Mouse (Mus musculus): ENCODE data around the gene Col4a6.

- TF ChIP-seq POLR2A (IDR thresholded peaks at IDR 0.05; ENCODE audit: control insufficient read depth, low read depth, low read length) (no peak), CTCF (IDR thresholded peaks at IDR 0.05; ENCODE audit: control insufficient read depth, insufficient read depth, insufficient replicate concordance, low read depth, low read length) (no peak)
These were observed 158.1 kb downstream of the Col4a6 start for GRCm38 (mm10) chrX:141315795-141316194.
